Mouse (Mus musculus): ENCODE results near the gene Rpl11. TPM values are rescaled to one million over a fixed set of nuclear protein-coding genes. Genes with fewer than 3 reads are reported as not detected.
A peak's percentile ranks its signal among the peaks of the same experiment; 100 is the strongest.

Rpl11 gene
- polyA plus RNA-seq, 1 experiment from 2014 or later: 313 TPM

DNA sequence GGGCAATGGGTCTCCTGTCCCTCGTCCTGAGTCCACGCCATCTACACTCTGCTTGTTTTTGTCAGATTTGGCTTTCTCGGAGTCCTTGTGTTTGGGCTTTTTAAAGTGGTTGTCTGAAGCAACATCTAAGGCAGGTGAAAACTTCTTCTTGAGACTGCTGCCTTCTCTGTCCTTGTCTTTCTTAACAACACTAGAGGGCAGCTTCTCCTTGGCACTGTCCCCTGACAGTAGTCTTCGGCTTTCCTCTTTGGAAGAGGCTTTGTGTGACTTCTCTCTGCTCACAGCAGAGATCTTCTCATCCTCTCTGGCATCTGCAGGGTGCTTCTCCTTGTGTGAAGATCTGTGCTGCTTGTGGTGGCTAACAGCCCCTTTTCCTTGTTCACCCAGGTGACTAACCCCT, 42.6 kb downstream of the Rpl11 start:
- H3K4me2 ChIP-seq: no peak overlapping the region
- H3K36me3 ChIP-seq: peaks cover 80% of the 10 kb centered on the region
- no peak overlapping the region for H3K9ac ChIP-seq
- no peaks in the 10 kb centered on the region for H3K4me1 ChIP-seq (replicated peaks)
- no peaks in the 10 kb centered on the region for H3K27me3 ChIP-seq
- H3K4me3 ChIP-seq: no peak overlapping the region
- H3K27ac ChIP-seq (replicated peaks): no peak overlapping the region
- H3K9me3 ChIP-seq: no peaks in the 10 kb centered on the region
- 89% methylated on average over 4 of the region's 4 CpGs for WGBS
- ATAC-seq (ENCODE audit: low read depth): no peak

DNA sequence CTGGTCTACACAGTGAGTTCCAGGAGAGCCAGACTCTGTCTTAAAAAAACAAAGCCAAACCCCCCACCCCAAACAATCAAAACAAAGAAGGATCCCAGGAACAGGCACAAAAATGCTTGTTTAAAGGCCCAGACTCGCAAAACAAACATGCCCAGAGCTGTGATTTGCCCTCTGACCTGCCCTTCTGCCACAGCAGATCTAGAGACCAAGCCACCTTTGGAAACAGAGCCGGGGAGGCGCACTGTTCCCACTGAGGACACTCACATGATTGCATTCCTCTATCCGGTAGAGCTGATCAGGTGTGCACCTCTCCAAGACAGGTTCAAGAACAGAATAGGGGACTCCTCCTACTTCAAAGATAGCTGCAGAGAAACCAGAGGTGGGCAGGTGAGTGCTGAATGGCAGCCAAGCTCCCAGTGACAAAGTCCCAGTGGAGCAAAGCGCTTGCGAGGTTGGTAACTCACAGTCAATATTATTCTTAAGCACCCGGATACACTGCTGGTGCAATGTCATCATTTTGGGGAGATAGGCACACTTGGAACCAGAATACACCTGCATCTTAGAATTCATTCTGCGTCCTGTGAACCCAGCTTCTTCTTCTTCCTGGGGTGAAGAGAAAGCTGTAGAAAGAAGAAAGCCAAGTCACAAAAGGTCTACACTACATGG, 44.3 kb downstream of the Rpl11 start:
- no peaks in the 10 kb centered on the region for H3K9me3 ChIP-seq
- no peak overlapping the region for H3K27ac ChIP-seq (replicated peaks)
- peaks cover 93% of the 10 kb centered on the region for H3K36me3 ChIP-seq
- H3K4me3 ChIP-seq: no peak overlapping the region
- ATAC-seq (ENCODE audit: low read depth): no peak
- no peak overlapping the region for H3K4me2 ChIP-seq
- 89% methylated on average over 8 of the region's 8 CpGs for WGBS
- no peaks in the 10 kb centered on the region for H3K27me3 ChIP-seq
- no peak overlapping the region for H3K9ac ChIP-seq
- H3K4me1 ChIP-seq (replicated peaks): no peaks in the 10 kb centered on the region

DNA sequence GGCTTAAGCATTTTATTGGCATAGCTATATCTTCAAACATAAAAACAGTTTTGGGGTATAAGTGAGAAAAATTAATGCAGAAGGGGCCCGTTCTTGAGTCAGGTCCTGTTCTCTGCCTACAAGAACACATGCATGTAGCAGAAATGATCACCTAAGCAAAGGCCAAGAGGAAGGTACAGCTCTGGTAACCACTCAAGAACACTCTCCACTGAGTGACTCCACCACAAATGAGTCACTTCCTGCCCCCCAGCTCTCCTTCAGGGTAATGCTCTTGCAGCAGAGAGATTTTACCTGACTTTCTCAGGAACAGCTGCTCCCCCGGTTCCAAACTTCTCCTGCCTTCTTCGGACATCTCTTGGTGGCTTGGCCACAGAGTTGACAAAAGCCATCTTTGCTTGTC, 46.4 kb downstream of the Rpl11 start:
- WGBS: 97% methylated on average over 3 of the region's 3 CpGs
- Histone ChIP-seq H3K27ac (replicated peaks) (no peak overlapping the region), H3K4me3 (no peak overlapping the region), H3K4me2 (no peak overlapping the region), H3K4me1 (replicated peaks) (no peaks in the 10 kb centered on the region), H3K27me3 (no peaks in the 10 kb centered on the region), H3K9me3 (no peaks in the 10 kb centered on the region), H3K36me3 (peaks cover 95% of the 10 kb centered on the region), H3K9ac (no peak overlapping the region)
- no peak for ATAC-seq (ENCODE audit: low read depth)

DNA sequence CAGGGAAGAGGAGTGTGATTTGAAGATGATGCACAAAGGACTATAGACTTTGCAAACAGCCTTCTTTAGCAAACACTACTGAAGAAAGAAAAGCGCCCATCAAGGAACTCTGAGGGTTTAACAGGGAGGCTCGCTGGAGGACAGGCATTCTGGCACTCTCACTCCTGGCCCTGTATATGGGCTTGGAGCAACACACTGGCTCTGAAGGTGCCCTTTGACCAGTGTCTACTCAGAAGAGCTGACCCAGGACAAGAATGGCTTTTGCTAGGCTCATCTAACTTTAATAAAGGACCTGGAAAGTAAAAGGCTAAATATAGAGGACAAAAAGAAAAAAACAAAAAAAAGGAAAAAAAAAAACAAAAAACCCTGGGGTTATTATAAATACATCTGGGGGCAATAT, 48.3 kb downstream of the Rpl11 start:
- WGBS: 87% methylated on average over 2 of the region's 2 CpGs
- Histone ChIP-seq H3K4me2 (no peak overlapping the region), H3K4me3 (no peak overlapping the region)

DNA sequence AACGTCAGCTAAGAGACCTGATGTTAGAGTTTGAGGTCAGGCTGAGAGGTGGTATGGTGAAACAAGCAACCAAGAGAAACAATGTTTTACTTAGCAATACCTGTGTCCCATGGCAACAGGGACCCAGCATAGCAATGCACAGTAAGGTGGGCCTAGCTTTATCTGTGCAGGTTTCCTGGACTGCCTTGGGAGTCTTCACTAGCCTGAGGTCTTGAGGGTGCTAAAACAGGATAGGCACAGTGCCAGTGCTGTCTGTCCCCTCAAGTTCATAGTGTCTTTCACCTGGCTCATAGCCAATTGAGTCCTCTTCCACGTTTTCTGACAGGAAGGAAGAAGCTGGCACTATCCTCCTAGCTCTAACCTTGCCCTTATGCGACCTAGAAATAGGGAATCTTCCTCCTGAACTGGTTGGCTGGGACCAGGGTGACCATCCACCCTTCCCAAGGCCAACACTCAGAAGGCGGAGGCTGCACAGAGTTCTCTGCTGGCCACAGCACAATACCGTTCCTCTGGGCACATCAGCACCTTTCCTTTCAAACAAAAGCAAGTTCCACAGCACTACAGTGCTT, 49.0 kb downstream of the Rpl11 start:
- 88% methylated on average over 5 of the region's 5 CpGs for WGBS
- ATAC-seq (ENCODE audit: low read depth): no peak
- H3K27ac ChIP-seq (replicated peaks): no peak overlapping the region
- no peak overlapping the region for H3K9ac ChIP-seq
- H3K4me2 ChIP-seq: no peak overlapping the region
- H3K27me3 ChIP-seq: no peaks in the 10 kb centered on the region
- no peaks in the 10 kb centered on the region for H3K4me1 ChIP-seq (replicated peaks)
- no peaks in the 10 kb centered on the region for H3K9me3 ChIP-seq
- no peak overlapping the region for H3K4me3 ChIP-seq
- H3K36me3 ChIP-seq: peaks cover 79% of the 10 kb centered on the region

More for the DNA sequence above, 48.3 kb downstream of the Rpl11 start:
- Histone ChIP-seq H3K27me3 (no peaks in the 10 kb centered on the region), H3K36me3 (peaks cover 86% of the 10 kb centered on the region), H3K9me3 (no peaks in the 10 kb centered on the region), H3K4me1 (replicated peaks) (no peaks in the 10 kb centered on the region), H3K27ac (replicated peaks) (no peak overlapping the region), H3K9ac (no peak overlapping the region)
- no peak for ATAC-seq (ENCODE audit: low read depth)

DNA sequence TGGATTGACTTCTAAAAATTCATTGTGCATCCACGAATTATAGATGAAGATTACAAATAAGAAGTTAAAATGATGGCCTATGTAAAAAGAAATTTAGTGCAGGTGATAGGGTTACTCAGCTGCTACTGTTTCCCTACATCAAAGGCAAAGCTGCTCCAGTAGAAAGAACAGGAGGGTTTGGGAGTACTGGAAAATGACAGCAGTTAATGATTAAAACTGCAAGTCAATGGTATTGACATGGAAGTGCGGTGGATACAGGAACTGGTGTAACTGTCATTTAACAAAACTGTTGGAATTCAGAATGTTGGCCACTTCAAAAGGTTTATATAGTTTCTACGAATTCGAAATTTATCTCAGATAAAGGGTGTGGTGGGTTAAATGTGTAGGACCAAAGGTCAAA, 58.1 kb downstream of the Rpl11 start:
- 87% methylated on average over 4 of the region's 4 CpGs for WGBS
- no peak overlapping the region for H3K4me3 ChIP-seq
- no peaks in the 10 kb centered on the region for H3K36me3 ChIP-seq
- H3K27me3 ChIP-seq: no peaks in the 10 kb centered on the region
- no peak overlapping the region for H3K27ac ChIP-seq (replicated peaks)
- H3K4me2 ChIP-seq: no peak overlapping the region
- no peak for ATAC-seq (ENCODE audit: low read depth)
- H3K9me3 ChIP-seq: 0 out of 2 replicates have a peak, but pooled peaks cover 10% of the 10 kb centered on the region
- no peaks in the 10 kb centered on the region for H3K4me1 ChIP-seq (replicated peaks)
- H3K9ac ChIP-seq: no peak overlapping the region

DNA sequence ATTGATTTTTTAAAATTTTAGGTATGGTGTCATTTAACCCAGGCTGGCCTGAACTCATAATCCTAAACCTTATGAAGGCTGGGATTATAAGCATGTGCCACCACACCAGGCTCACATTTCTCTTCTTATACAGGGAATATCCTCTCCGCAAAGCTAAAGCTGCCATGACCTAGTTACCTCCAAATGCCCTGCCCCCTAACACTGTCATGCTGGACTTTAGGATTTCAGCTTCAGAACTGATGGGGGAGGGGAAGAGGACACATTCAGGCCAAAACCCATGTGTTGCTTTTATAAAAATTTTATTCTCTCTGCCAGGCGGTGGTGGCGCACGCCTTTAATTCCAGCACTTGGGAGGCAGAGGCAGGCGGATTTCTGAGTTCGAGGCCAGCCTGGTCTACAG, 59.3 kb downstream of the Rpl11 start:
- no peak for ATAC-seq (ENCODE audit: low read depth)
- 97% methylated on average over 6 of the region's 6 CpGs for WGBS
- H3K4me2 ChIP-seq: no peak overlapping the region

DNA sequence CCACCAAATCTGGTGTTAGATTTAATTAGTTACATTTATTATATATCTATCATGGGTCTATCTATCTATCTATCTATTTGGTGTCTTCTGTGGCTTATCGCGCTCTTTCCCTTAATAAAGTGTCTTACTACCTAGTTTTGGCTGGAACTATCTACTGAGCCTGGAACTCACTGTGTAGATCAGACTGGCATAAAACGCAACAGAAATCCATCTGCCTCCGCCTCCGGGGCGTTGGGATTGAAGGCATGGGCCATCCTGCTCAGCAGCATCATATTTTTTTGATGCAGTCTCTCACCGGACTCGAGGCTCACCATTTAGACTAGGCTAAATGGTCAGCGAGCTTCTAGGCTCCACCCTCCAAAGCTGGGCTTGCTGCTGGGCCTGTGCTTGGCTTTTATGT, 65.5 kb downstream of the Rpl11 start:
- 66% methylated on average over 9 of the region's 9 CpGs for WGBS

More for the DNA sequence above, 59.3 kb downstream of the Rpl11 start:
- Histone ChIP-seq H3K27ac (replicated peaks) (no peak overlapping the region), H3K27me3 (no peaks in the 10 kb centered on the region), H3K4me3 (no peak overlapping the region), H3K4me1 (replicated peaks) (no peaks in the 10 kb centered on the region), H3K9ac (no peak overlapping the region), H3K36me3 (no peaks in the 10 kb centered on the region), H3K9me3 (0 out of 2 replicates have a peak, but pooled peaks cover 10% of the 10 kb centered on the region)

DNA sequence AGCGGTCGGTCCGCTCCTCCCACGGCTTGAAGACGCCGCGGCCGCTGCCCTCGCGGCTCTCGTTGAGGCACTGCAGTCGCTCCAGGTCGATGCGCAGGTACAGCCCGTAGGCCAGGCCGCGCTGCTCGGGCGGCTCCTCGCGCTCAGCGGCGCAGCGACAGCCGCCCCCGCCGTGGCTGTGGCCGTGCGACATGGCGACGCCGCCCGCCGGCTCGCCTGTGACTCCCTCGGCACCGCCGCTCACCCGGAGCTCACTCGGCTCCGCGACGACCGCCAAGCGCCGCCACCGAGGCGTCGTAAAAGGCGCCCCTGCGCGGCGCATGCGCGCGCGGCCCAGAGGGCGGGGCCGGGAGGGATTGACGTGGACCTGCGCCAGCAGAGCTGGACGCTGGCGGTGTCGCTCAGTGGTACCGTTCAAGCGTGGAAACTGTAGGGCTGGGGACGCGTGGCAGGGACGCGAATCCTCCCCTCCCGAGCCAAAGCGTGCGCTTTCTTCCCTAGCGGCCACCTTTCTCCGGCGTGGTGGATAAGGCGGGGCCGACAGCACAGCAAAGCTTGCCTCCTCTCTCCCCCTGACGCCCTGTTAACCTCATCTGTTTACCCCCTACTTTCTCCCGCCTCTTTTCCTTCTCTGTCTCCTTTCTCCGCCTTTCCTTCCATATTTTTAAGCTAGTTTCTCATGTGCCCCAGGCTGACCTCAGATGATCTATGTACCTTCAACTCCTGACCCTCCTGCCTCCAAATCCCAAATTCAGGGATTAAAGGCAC, 66.1 kb downstream of the Rpl11 start, which contains the start of gene Pithd1:
Pithd1 (minus strand) TSS at position 322 of the 768 bp plus-strand sequence.
- ATAC-seq (ENCODE audit: low read depth): peak; percentile 96
- WGBS: under 1% methylated on average over 61 of the region's 81 CpGs

More for the DNA sequence above, 65.5 kb downstream of the Rpl11 start:
- ATAC-seq (ENCODE audit: low read depth): 0 out of 2 replicates have a peak, but pooled peaks have one; percentile 20
- H3K4me3 ChIP-seq: peak overlapping the region; percentile 93
- H3K9me3 ChIP-seq: no peaks in the 10 kb centered on the region
- H3K4me2 ChIP-seq: peak overlapping the region; percentile 96
- H3K27ac ChIP-seq (replicated peaks): peak overlapping the region; percentile 90
- peaks cover 29% of the 10 kb centered on the region for H3K4me1 ChIP-seq (replicated peaks)
- H3K36me3 ChIP-seq: peaks cover 25% of the 10 kb centered on the region
- peak overlapping the region; percentile 98 for H3K9ac ChIP-seq
- H3K27me3 ChIP-seq: no peaks in the 10 kb centered on the region

DNA sequence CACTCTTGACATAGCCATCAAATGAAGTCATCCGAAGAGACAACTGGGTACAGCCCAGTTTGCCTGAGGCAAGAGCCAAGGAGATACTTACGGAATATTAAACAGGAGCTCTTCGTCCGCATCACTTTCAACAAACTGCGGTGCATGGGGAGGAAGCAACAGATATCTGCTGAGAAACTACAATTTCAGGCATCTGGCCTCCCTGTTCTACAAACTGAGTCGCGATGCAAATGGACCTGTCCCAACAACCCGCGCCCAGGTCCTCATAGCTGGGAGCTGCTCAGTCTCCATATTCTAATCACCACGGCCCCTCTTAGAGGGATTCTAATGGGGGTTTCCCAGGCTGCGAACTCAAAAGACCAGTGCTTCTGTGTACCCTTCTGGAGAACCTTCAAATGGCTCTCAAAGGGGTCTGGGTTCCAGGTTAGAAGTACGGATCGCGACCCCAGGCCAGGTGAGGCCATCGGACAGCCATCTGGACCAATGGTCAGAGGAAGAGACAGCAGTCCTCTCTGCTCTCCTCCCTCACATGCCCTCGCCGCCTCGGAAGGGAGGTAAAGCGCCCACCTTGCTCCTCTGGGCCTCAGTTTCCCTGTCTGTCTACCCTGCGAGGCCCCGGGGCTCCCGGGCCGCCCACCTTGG, 66.8 kb downstream of the Rpl11 start:
- H3K4me1 ChIP-seq (replicated peaks): peaks cover 29% of the 10 kb centered on the region
- H3K27me3 ChIP-seq: no peaks in the 10 kb centered on the region
- H3K4me3 ChIP-seq: peak overlapping the region; percentile 93
- H3K9me3 ChIP-seq: no peaks in the 10 kb centered on the region
- H3K36me3 ChIP-seq: peaks cover 34% of the 10 kb centered on the region
- H3K27ac ChIP-seq (replicated peaks): peak overlapping the region; percentile 90
- 6% methylated on average over 23 of the region's 23 CpGs for WGBS
- ATAC-seq (ENCODE audit: low read depth): peak; percentile 7; the same call in 1 of the 2 replicates
- H3K9ac ChIP-seq: peak overlapping the region; percentile 98
- peak overlapping the region; percentile 96 for H3K4me2 ChIP-seq

More for the DNA sequence above, 66.1 kb downstream of the Rpl11 start, which contains the start of gene Pithd1:
- Histone ChIP-seq H3K36me3 (peaks cover 31% of the 10 kb centered on the region), H3K9ac (peak within 1 kb of the TSS; percentile 98), H3K4me3 (peak within 1 kb of the TSS; percentile 93), H3K4me2 (peak within 1 kb of the TSS; percentile 96), H3K27ac (replicated peaks) (peak within 1 kb of the TSS; percentile 90), H3K9me3 (no peaks in the 10 kb centered on the region), H3K27me3 (no peaks in the 10 kb centered on the region), H3K4me1 (replicated peaks) (peaks cover 29% of the 10 kb centered on the region)

DNA sequence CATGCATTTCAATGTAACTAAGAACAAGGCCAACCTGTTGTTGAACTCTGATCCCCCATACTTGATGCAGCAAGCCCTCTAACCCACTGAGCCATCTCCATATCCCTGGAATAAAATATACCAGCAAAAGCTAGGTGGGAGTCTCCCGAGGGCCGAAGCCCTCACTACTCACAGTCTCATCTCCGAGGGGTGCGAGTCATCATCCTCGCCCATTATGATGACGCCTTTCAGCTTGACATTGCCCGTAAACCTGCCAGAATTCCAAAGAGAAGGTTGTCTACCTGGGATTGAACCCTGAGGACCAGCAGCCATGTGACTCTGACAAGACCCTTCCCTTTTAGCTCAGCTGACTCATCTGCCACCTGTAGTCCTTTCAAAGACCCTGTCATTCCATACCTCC, 67.5 kb downstream of the Rpl11 start:
- H3K9ac ChIP-seq: peak overlapping the region; percentile 98

More for the DNA sequence above, 67.5 kb downstream of the Rpl11 start:
- Histone ChIP-seq H3K9me3 (no peaks in the 10 kb centered on the region), H3K4me1 (replicated peaks) (peaks cover 29% of the 10 kb centered on the region), H3K4me3 (peak overlapping the region; percentile 93), H3K27ac (replicated peaks) (no peak overlapping the region), H3K4me2 (peak overlapping the region; percentile 96), H3K27me3 (no peaks in the 10 kb centered on the region), H3K36me3 (peaks cover 37% of the 10 kb centered on the region)
- no peak for ATAC-seq (ENCODE audit: low read depth)
- 93% methylated on average over 7 of the region's 7 CpGs for WGBS

All from neural tube, embryonic 13.5 days (tissue).